In the genomic region with DNA sequence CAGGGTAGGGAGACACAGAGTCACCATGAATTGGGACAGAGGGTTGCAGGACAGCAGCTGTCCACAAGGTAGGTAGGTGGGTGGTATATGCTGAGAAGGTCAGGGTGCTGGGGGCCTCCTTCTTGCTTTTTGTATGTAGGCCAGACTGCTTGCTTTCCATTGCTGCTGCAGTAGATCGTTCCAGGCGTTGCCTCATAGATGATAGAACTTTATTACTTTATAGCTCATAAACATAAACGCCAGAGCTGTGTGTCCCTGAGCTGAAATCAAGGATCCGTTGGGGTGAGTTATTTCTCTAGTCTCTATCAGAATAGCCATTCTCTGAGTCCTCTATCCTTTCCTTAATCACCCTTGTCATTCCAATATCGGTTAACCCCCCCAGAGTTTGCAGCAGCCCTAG, we compare ENCODE assay signal across 33 mouse cellular contexts.
"Had no signal": no experiment of that assay in that cellular context is flagged by ENCODE, and none has a peak within 500 bp of the region (broad histone marks: within the 10 kb centered on the region; RNA-seq: fewer than 3 reads in every experiment).

No protein-coding gene starts in this region.

- H3K4me2 ChIP-seq: heart, embryonic 11.5 days; heart, embryonic 12.5 days; heart, embryonic 13.5 days; heart, embryonic 15.5 days; hindbrain, embryonic 12.5 days; hindbrain, embryonic 13.5 days; hindbrain, embryonic 14.5 days; hindbrain, embryonic 15.5 days; kidney, embryonic 15.5 days had no signal

- H3K4me1 ChIP-seq: heart, embryonic 10.5 days; heart, embryonic 12.5 days; heart, embryonic 13.5 days; heart, embryonic 15.5 days; hindbrain, embryonic 10.5 days; hindbrain, embryonic 12.5 days; hindbrain, embryonic 13.5 days; hindbrain, embryonic 15.5 days; kidney, embryonic 15.5 days had no signal

- H3K4me3 ChIP-seq: heart, adult 2 months; heart, embryonic 10.5 days; heart, embryonic 12.5 days; heart, embryonic 13.5 days; heart, embryonic 15.5 days; hindbrain, embryonic 10.5 days; hindbrain, embryonic 12.5 days; hindbrain, embryonic 13.5 days; hindbrain, embryonic 15.5 days; kidney, embryonic 15.5 days; left cerebral cortex, adult 2 months had no signal

- H3K27me3 ChIP-seq: heart, embryonic 12.5 days; heart, embryonic 13.5 days; heart, embryonic 15.5 days; hindbrain, embryonic 12.5 days; hindbrain, embryonic 13.5 days; hindbrain, embryonic 15.5 days; kidney, embryonic 15.5 days had no signal

- H3K36me3 ChIP-seq: heart, embryonic 10.5 days; heart, embryonic 12.5 days; heart, embryonic 13.5 days; heart, embryonic 15.5 days; hindbrain, embryonic 10.5 days; hindbrain, embryonic 12.5 days; hindbrain, embryonic 13.5 days; hindbrain, embryonic 15.5 days; kidney, embryonic 15.5 days had no signal

- DNase-seq: heart, adult 2 months; heart, postnatal 10 days; heart, postnatal 14 days; heart, postnatal 36 days; heart, postnatal 4 days; kidney, adult 11 months; kidney, adult 18-20 months; kidney, adult 2 months; kidney, adult 8-10 months; kidney, adult 9 months; kidney, postnatal 10 days; kidney, postnatal 14 days; kidney, postnatal 25 days; kidney, postnatal 36 days; kidney, postnatal 4 days; layer of hippocampus, adult 9-11 months; layer of hippocampus, postnatal 36 days had no signal

- H3K27ac ChIP-seq: heart, adult 2 months; heart, embryonic 10.5 days; heart, embryonic 13.5 days; heart, embryonic 15.5 days; hindbrain, embryonic 10.5 days; hindbrain, embryonic 12.5 days; hindbrain, embryonic 13.5 days; hindbrain, embryonic 14.5 days; hindbrain, embryonic 15.5 days; hindbrain, postnatal 0 days; kidney, embryonic 15.5 days; kidney, postnatal 0 days; left cerebral cortex, adult 2 months had no signal

- H3K9me3 ChIP-seq: heart, embryonic 10.5 days; heart, embryonic 12.5 days; heart, embryonic 13.5 days; heart, embryonic 15.5 days; hindbrain, embryonic 10.5 days; hindbrain, embryonic 12.5 days; hindbrain, embryonic 13.5 days; hindbrain, embryonic 15.5 days; kidney, embryonic 15.5 days had no signal

- ATAC-seq: hindbrain, embryonic 16.5 days; hindbrain, postnatal 0 days; inflammation-experienced regulatory T-cells, adult 6 months had no signal

- H3K9ac ChIP-seq: heart, embryonic 12.5 days; heart, embryonic 13.5 days; heart, embryonic 15.5 days; hindbrain, embryonic 12.5 days; hindbrain, embryonic 13.5 days; hindbrain, embryonic 14.5 days; hindbrain, embryonic 15.5 days; kidney, embryonic 15.5 days had no signal
